Mouse (Mus musculus): ENCODE results near the gene Ccdc175. TPM values are rescaled to one million over a fixed set of nuclear protein-coding genes. Genes with fewer than 3 reads are reported as not detected.

The Ccdc175 gene
- total RNA-seq, 4 experiments from 2014 or later = not detected

DNA sequence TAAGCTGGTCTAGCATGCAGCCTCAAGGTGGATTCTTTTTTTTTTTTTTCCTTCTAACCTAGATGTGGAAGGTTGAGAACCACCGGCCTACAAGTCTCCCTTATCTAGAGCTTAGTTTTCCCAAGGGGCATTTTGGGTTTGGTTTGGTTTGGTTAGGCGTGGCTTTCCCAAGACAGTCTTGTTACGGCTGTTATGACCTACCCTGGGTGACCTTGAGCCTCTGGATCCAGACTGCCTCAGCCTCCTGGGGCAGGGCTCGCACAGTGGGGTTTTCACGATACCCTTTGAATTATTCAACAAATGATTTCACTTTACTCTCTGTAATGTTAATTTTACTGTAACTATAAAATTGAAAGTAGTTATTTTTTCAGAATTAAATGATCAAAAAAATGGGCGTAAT is 82.1 kb downstream of the Ccdc175 start:
- no peak for DNase-seq

- DNase-seq = no peak
Measured at GRCm38 (mm10) chr12:72096966-72097365, 87.9 kb downstream of the Ccdc175 start.

DNA sequence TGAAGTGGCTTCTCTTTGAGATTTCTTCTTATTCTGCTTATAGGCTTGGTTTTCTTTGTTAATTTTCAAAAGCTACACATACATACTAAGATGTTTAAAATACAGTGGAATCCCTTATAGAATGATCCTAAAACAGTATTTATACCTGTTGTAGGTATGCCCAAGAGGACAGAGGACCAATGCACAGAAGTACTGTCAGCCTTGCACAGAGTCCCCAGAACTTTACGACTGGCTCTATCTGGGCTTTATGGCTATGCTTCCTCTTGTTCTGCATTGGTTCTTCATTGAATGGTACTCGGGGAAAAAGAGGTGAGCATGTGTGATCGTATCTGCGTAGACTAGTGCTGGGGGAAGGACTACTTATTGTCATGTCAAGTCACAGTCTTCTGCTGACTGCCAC is 95.0 kb downstream of the Ccdc175 start:
- no peak for DNase-seq

- no peak for DNase-seq
Measured at GRCm38 (mm10) chr12:72086166-72086825, 98.5 kb downstream of the Ccdc175 start.

GRCm38 (mm10) chr12:72085329-72086165 is 99.3 kb downstream of the Ccdc175 start, which contains the start of the genes L3hypdh and Jkamp:
L3hypdh (minus strand) TSS chr12:72085439.
Jkamp (plus strand) TSS chr12:72085589.
- DNase-seq = peak; percentile 100

- DNase-seq = no peak
Measured at GRCm38 (mm10) chr12:72085024-72085328, 99.9 kb downstream of the Ccdc175 start.

DNA sequence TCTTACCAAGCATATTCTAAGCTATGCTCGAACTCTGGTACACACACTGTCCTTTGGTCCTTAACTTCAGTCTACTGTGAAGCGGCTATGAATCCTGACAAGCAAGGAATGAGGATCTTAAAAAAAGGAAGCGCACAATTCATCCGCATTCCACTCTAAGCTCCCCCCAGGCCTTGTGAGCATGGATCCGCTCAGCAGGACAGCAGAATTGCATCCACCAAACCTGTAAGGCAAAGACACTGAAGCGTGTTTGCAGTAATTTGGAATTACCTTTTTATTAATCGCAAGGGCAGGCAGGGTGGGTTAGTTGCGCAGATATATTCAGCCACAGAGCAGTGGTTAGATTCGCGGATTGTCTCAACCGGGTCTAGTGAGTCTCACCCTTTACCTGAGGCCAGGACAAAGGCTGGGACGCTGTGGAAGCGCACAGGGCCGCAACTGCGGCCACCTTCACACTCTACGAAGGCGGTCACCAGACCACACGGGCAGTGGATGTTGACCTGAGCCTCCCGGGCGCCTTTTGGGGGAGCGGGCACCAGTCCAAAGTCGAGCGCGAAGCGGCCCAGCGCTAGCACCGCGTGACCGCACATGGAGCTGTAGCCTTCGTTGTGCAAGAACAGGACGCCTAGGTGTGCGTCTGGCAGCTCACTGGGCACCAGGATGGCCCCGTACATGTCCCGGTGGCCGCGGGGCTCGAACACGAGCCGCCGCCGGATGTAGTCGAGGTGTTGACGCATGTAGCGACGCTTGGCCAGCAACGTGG is 100.4 kb downstream of the Ccdc175 start:
- no peak for DNase-seq

DNA sequence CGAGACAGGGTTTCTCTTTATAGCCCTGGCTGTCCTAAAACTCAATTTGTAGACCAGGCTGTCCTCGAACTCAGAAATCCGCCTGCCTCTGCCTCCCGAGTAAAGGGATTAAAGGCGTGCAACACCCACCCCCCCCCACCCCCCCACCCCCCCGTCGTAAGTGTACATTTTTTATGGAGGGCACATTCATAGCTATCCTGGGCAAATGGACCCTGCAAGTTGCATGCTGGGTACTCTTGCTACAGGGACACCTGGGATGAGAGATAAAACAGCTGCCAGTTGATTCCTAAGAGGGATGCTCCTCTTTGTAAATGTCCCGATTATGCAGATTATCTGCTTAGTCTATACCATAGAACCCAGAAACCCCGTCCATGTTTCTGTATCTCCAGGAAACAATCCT is 101.6 kb downstream of the Ccdc175 start:
- DNase-seq = no peak

DNA sequence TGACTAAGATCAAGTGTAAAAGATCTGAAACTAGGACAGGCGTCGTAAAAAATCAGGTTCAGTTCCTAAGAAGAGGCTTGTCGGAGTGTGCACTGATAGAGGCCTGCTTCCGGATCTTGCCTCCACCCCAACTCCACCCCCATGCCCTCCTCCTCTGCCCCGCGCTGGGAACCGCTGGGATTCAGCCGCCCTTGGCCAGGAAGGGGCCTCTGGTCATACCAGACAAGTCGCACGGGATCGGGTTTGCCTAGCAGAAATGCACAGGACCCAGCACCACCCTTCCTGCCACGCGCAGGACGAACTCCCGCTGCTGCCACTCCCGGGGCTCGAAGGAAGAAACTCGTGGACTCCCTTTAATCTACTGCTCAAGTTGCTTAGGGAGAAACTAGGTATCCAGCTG is 102.5 kb downstream of the Ccdc175 start:
- no peak for DNase-seq

DNA sequence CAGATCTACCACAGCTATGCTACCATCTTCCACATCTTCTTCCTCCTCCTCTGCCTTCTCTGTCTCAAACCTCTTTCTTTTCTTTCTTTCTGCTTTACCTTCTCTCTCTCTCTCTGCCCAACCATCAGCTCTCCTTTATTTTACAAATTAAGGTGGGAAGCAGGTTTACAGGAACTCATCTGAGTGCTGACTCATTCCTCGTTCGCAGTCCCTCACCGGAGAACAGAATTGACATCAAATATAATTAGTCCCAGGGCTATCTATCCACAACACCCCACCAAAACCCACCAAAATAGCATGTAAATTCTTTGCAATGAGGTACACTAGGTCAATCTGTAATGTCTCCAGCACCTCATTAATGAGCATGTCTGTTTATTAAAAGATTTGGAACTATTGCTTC is 102.9 kb downstream of the Ccdc175 start:
- no peak for DNase-seq

DNA sequence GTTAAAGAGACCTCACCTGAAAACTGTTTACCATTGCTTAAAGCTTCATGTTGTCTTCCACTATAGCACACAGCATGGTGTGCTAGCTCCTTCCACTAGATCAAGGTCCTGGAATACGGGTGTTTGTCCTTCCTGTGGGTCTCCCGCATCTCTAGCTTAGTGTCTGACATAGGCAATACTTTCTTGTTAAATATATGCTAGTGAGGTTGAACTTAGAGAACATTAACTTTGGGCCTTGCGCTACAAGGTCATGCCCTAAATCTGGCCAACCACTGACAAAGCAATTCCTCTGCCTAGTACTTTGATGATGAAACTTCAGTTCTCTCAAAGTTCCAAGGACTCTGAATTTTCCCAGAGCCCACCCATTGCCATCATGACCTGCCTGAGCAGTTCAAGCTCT is 106.6 kb downstream of the Ccdc175 start:
- DNase-seq = no peak

- peak; percentile 65 for DNase-seq
Measured at GRCm38 (mm10) chr12:72070327-72071269, 114.2 kb downstream of the Ccdc175 start, which contains the start of gene Gpr135. Gpr135 (minus strand) TSS chr12:72071125.

- peak; percentile 25 for DNase-seq
Measured at GRCm38 (mm10) chr12:72069626-72070326, 115.1 kb downstream of the Ccdc175 start.

GRCm38 (mm10) chr12:72057780-72058179 is 127.0 kb downstream of the Ccdc175 start:
- no peak for DNase-seq

GRCm38 (mm10) chr12:72053851-72054250 is 131.0 kb downstream of the Ccdc175 start:
- no peak for DNase-seq

DNA sequence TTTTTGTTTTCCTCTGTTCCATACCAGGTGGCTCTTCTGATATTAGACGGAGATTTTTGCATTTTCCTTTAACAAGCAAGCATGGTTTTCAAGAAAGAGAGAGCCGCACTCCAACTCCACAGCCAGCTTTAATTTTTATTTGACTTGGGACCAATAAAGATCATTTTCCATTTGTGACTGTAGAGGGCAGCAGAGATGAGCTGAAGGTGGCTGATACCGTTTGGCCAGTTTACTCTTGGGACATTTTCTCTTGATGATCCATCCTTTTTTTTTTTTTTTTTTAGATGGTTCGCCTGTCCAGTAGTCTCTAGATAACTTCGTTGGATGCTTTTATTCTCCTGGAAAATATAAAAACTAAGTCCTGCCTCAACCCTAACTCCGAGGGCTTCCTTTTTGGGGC is 131.5 kb downstream of the Ccdc175 start:
- no peak for DNase-seq

DNA sequence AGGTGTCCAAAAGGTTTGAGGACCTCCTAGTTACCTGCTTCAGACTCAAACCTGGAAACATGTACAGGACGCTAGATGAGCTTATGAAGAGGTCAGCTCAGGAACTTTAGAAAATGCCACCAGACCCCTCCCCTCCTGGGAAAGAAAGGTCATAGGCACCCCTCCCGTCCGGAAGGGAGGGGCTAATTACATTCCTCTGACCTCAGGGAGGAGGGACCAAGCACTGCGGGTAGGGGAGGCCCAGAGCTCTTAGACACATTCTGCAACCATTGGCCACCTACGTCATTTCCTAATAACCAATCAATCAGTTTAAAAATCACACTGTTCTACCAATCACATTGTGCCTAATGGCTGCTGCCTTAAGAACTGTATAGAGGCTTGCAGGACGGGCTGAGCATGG is 132.3 kb downstream of the Ccdc175 start:
- DNase-seq = no peak

Measured in adrenal gland, adult 8-10 months (tissue).